Mouse (Mus musculus) MEL (cell line): ENCODE results near the gene S100a13. TPM values are rescaled to one million over a fixed set of nuclear protein-coding genes. Genes with fewer than 3 reads are reported as not detected.

ENCODE experiments used
- DNase-seq: peaks from one replicate; pipeline ENCODE4 v3.0.0; 2011; ENCODE audit warnings: low read depth, low spot score
- H3K27ac ChIP-seq: 2 replicates; pipeline ENCODE4 v1.5.1; 2012; ENCODE audit warnings: low read depth, mild to moderate bottlenecking, control low read depth, low read length, moderate library complexity; ENCODE audit not compliant: control insufficient read depth
- H3K27me3 ChIP-seq, 2 experiments: fragments of 150-350 bp in 1 of 2; sonication (generic) in 1 of 2; 2 replicates each; pipeline ENCODE4 v1.6.1; 2012; ENCODE audit warnings: low read length in 2 of 2, mild to moderate bottlenecking in 2 of 2, improper control_type of control experiment in 1 of 2, moderate library complexity in 1 of 2; ENCODE audit not compliant: insufficient read depth in 2 of 2, control insufficient read depth in 1 of 2
- H3K36me3 ChIP-seq, 2 experiments: 2 replicates each; pipeline ENCODE4 v1.6.1; 2012 to 2014; ENCODE audit warnings: low read length in 2 of 2, improper control_type of control experiment in 1 of 2, inconsistent platforms in 1 of 2, mild to moderate bottlenecking in 1 of 2; ENCODE audit not compliant: insufficient read depth in 2 of 2, control insufficient read depth in 1 of 2
- H3K4me1 ChIP-seq, 2 experiments: fragments of 150-350 bp in 1 of 2; sonication (generic) in 1 of 2; 2 replicates each; pipeline ENCODE4 v1.6.1; 2012; ENCODE audit warnings: low read length in 2 of 2, improper control_type of control experiment in 1 of 2, mild to moderate bottlenecking in 1 of 2; ENCODE audit not compliant: insufficient read depth in 2 of 2, control insufficient read depth in 1 of 2
- H3K4me3 ChIP-seq, 2 experiments: fragments of 150-350 bp in 1 of 2; sonication (generic) in 1 of 2; 2 replicates each; pipeline ENCODE4 v1.5.1; 2012; ENCODE audit warnings: low read depth in 2 of 2, low read length in 2 of 2, mild to moderate bottlenecking in 2 of 2, moderate library complexity in 2 of 2, control low read depth in 1 of 2, improper control_type of control experiment in 1 of 2; ENCODE audit not compliant: control insufficient read depth in 1 of 2, insufficient read depth in 1 of 2
- H3K79me2 ChIP-seq: 2 replicates; pipeline ENCODE4 v1.6.1; 2012; ENCODE audit warnings: mild to moderate bottlenecking, low read length, moderate library complexity; ENCODE audit not compliant: control insufficient read depth, poor library complexity, insufficient read depth
- H3K9ac ChIP-seq: 2 replicates; pipeline ENCODE4 v1.6.1; 2012; ENCODE audit warnings: low read depth, mild to moderate bottlenecking, control low read depth, low read length, moderate library complexity; ENCODE audit not compliant: control insufficient read depth, poor library complexity, severe bottlenecking
- H3K9me3 ChIP-seq: fragments of 150-350 bp; sonication (generic); replicated peaks from 2 replicates; pipeline ENCODE4 v1.6.1; 2012; ENCODE audit warnings: mild to moderate bottlenecking, low read length, improper control_type of control experiment, moderate library complexity; ENCODE audit not compliant: insufficient read depth
- BHLHE40 ChIP-seq: IDR thresholded peaks from 2 replicates; pipeline ENCODE4 v1.6.1; 2012; ENCODE audit warnings: low read depth, mild to moderate bottlenecking, inconsistent platforms, low read length, improper control_type of control experiment, borderline replicate concordance
- CHD2 ChIP-seq: IDR thresholded peaks from 2 replicates; pipeline ENCODE4 v1.6.1; 2011; ENCODE audit warnings: low read length, improper control_type of control experiment
- CTCF ChIP-seq, 3 experiments: IDR thresholded peaks in 2 of 3; conservative IDR thresholded peaks in 1 of 3; 2 replicates each; pipeline ENCODE4 v1.5.1; 2011 to 2012; ENCODE audit warnings: low read length in 3 of 3, low read depth in 2 of 3, mild to moderate bottlenecking in 2 of 3, improper control_type of control experiment in 1 of 3, inconsistent platforms in 1 of 3, mixed read lengths in 1 of 3, moderate library complexity in 1 of 3; ENCODE audit not compliant: control insufficient read depth in 1 of 3, insufficient read depth in 1 of 3, poor library complexity in 1 of 3, severe bottlenecking in 1 of 3
- ELF1 ChIP-seq: IDR thresholded peaks from 2 replicates; pipeline ENCODE4 v1.6.1; 2014; ENCODE audit warnings: low read depth, mild to moderate bottlenecking, inconsistent platforms, low read length, improper control_type of control experiment, moderate library complexity
- EP300 ChIP-seq, 2 experiments: IDR thresholded peaks; 2 replicates each; pipeline ENCODE4 v1.6.1; 2011; ENCODE audit warnings: improper control_type of control experiment in 2 of 2, low read length in 2 of 2, low read depth in 1 of 2, mild to moderate bottlenecking in 1 of 2
- ETS1 ChIP-seq: IDR thresholded peaks from 2 replicates; pipeline ENCODE4 v1.6.1; 2012; ENCODE audit warnings: low read depth, mild to moderate bottlenecking, inconsistent platforms, low read length, improper control_type of control experiment, moderate library complexity
- GABPA ChIP-seq: IDR thresholded peaks from 2 replicates; pipeline ENCODE4 v1.6.1; 2012; ENCODE audit warnings: low read depth, mild to moderate bottlenecking, inconsistent platforms, low read length, improper control_type of control experiment, moderate library complexity
- GATA1 ChIP-seq: IDR thresholded peaks from 2 replicates; pipeline ENCODE4 v1.6.1; 2011; ENCODE audit warnings: low read depth, low read length, improper control_type of control experiment
- MAFK ChIP-seq: IDR thresholded peaks from 2 replicates; pipeline ENCODE4 v1.6.1; 2011; ENCODE audit warnings: low read depth, mild to moderate bottlenecking, low read length, improper control_type of control experiment, borderline replicate concordance
- MAX ChIP-seq: IDR thresholded peaks from 2 replicates; pipeline ENCODE4 v1.6.1; 2011; ENCODE audit warnings: low read length, improper control_type of control experiment
- MAZ ChIP-seq: IDR thresholded peaks from 2 replicates; pipeline ENCODE4 v1.6.1; 2012; ENCODE audit warnings: low read depth, mild to moderate bottlenecking, inconsistent platforms, low read length, improper control_type of control experiment
- MEF2A ChIP-seq: IDR thresholded peaks from 2 replicates; pipeline ENCODE4 v1.6.1; 2014; ENCODE audit warnings: low read depth, mild to moderate bottlenecking, inconsistent platforms, low read length, improper control_type of control experiment; ENCODE audit not compliant: poor library complexity, insufficient replicate concordance, severe bottlenecking; ENCODE audit errors: extremely low read depth
- MXI1 ChIP-seq: IDR thresholded peaks from 2 replicates; pipeline ENCODE4 v1.6.1; 2011; ENCODE audit warnings: mild to moderate bottlenecking, low read depth, low read length, improper control_type of control experiment
- MYB ChIP-seq: IDR thresholded peaks from 2 replicates; pipeline ENCODE4 v1.6.1; 2011; ENCODE audit warnings: mild to moderate bottlenecking, low read depth, low read length, improper control_type of control experiment
- MYC ChIP-seq: IDR thresholded peaks from 2 replicates; pipeline ENCODE4 v1.6.1; 2011; ENCODE audit warnings: low read depth, mild to moderate bottlenecking, low read length, improper control_type of control experiment, moderate library complexity
- NELFE ChIP-seq: IDR thresholded peaks from 2 replicates; pipeline ENCODE4 v1.6.1; 2011; ENCODE audit warnings: low read depth, low read length, improper control_type of control experiment
- NRF1 ChIP-seq: IDR thresholded peaks from 2 replicates; pipeline ENCODE4 v1.6.1; 2014; ENCODE audit warnings: low read depth, mild to moderate bottlenecking, inconsistent platforms, low read length, improper control_type of control experiment, moderate library complexity; ENCODE audit not compliant: poor library complexity, insufficient read depth, severe bottlenecking
- POLR2AphosphoS2 ChIP-seq: IDR thresholded peaks from 2 replicates; pipeline ENCODE4 v1.6.1; 2011; ENCODE audit warnings: low read length, improper control_type of control experiment
- POLR2AphosphoS5 ChIP-seq: IDR thresholded peaks from 2 replicates; pipeline ENCODE4 v1.6.1; 2012; ENCODE audit warnings: low read depth, borderline replicate concordance, mild to moderate bottlenecking, inconsistent platforms, low read length, moderate library complexity, mixed read lengths
- RCOR1 ChIP-seq: IDR thresholded peaks from 2 replicates; pipeline ENCODE4 v1.6.1; 2012; ENCODE audit warnings: low read depth, mild to moderate bottlenecking, inconsistent platforms, low read length, improper control_type of control experiment
- SIN3A ChIP-seq: IDR thresholded peaks from 2 replicates; pipeline ENCODE4 v1.6.1; 2012; ENCODE audit warnings: low read length, improper control_type of control experiment, inconsistent platforms
- SMC3 ChIP-seq: IDR thresholded peaks from 2 replicates; pipeline ENCODE4 v1.6.1; 2011; ENCODE audit warnings: low read depth, low read length, improper control_type of control experiment
- TAL1 ChIP-seq: IDR thresholded peaks from 2 replicates; pipeline ENCODE4 v1.6.1; 2012; ENCODE audit warnings: mild to moderate bottlenecking, inconsistent platforms, low read length, moderate library complexity, mixed read lengths
- TBP ChIP-seq: IDR thresholded peaks from 2 replicates; pipeline ENCODE4 v1.8.0; 2011; ENCODE audit warnings: low read depth, low read length, improper control_type of control experiment
- TCF12 ChIP-seq: IDR thresholded peaks from 2 replicates; pipeline ENCODE4 v1.6.1; 2014; ENCODE audit warnings: low read depth, mild to moderate bottlenecking, inconsistent platforms, low read length, improper control_type of control experiment, moderate library complexity
- USF1 ChIP-seq: IDR thresholded peaks from 2 replicates; pipeline ENCODE4 v1.6.1; 2014; ENCODE audit warnings: low read depth, mild to moderate bottlenecking, inconsistent platforms, low read length, improper control_type of control experiment, moderate library complexity
- USF2 ChIP-seq, 2 experiments: IDR thresholded peaks; 2 replicates each; pipeline ENCODE4 v1.6.1; 2011 to 2012; ENCODE audit warnings: improper control_type of control experiment in 2 of 2, low read length in 2 of 2, borderline replicate concordance in 1 of 2, inconsistent platforms in 1 of 2, low read depth in 1 of 2, mild to moderate bottlenecking in 1 of 2; ENCODE audit not compliant: insufficient read depth in 1 of 2
- ZC3H11A ChIP-seq: IDR thresholded peaks from 2 replicates; pipeline ENCODE4 v1.6.1; 2012; ENCODE audit warnings: low read depth, mild to moderate bottlenecking, inconsistent platforms, low read length, improper control_type of control experiment
- ZKSCAN1 ChIP-seq: IDR thresholded peaks from 2 replicates; pipeline ENCODE4 v1.6.1; 2012; ENCODE audit warnings: low read depth, mild to moderate bottlenecking, inconsistent platforms, low read length, improper control_type of control experiment, moderate library complexity
- ZNF384 ChIP-seq: IDR thresholded peaks from 2 replicates; pipeline ENCODE4 v1.6.1; 2012; ENCODE audit warnings: low read depth, mild to moderate bottlenecking, inconsistent platforms, low read length, improper control_type of control experiment
- polyA plus RNA-seq, 2 experiments: library from polyadenylated mRNA; stranded (reverse) in 1 of 2; unstranded in 1 of 2; fragments of >175 nt in 1 of 2; fragments of >200 nt in 1 of 2; gene quantifications; 2 replicates each; pipeline versions ENCODE4 v1.2.1 to v1.2.4; 2012; ENCODE audit warnings: low replicate concordance in 2 of 2, low read depth in 1 of 2; ENCODE audit not compliant: insufficient read length in 2 of 2, insufficient read depth in 1 of 2, missing spikeins in 1 of 2
- total RNA-seq: library from RNA; depleted of rRNA; stranded (reverse); fragments of 300-350 nt; gene quantifications from 2 replicates; pipeline ENCODE4 v1.2.3, GENCODE M21; 2012

S100a13 gene
- total and polyA plus RNA-seq, 3 experiments, result 22.0 to 29.9 TPM; not detected in 1

DNA sequence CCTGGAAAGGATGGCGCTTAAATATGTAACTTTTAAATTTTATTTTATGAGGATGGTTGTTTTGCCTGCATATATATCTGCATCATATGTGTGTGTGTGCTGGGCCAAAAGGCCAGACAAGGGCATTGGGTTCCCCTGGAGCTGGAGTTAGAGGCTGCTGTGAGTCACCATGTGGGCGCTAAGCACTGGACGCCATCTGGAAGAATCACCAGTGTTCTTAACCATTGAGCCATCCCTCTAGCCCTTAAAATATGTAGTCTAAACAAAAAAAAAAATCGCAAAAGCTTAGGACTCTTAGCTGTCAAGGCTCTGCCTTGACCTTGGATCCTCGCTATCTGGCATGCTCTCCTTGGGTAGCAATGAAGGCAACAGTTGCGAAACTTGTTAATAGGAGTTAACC is 25.7 kb upstream of the S100a13 start:
- TF ChIP-seq CHD2 (no peak), TBP (no peak), POLR2AphosphoS2 (peak; percentile 35)
- peaks cover 11 to 23% of the 10 kb centered on the region in 2 experiments for H3K36me3 ChIP-seq

DNA sequence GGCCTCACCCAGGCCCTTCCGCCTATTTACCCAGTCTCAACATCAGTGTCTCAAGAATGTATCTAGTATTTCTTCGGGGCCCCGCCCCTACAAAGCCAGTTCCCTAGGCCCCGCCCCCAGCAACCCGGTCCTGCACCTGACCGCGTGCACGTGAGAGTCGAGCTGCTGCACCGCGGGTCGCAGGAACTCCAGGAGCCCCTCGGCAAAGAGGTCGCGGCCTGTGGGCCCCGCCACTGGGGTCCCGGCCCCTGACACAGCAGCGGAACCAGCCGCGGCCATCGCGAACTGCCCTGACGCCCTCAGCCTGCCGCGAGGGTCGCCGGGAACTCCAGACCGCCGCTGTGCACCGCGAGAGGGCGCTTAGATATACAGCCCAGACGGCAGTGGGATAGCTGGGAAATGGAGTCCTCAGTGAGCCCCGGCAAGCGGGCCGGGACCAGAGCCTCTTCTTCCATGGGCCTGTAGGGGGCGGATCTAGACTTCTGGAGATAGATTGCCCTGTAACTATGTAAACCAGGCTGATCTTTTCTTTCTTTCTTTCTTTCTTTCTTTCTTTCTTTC is 23.5 kb upstream of the S100a13 start, which contains the start of gene Snapin:
TSS of gene Snapin (minus strand) at position 338 of the 561 bp plus-strand sequence.
- H3K27ac ChIP-seq, result peak within 1 kb of the TSS; percentile 78
- peak within 1 kb of the TSS; percentile 87 for H3K9ac ChIP-seq
- DNase-seq, result peak; percentile 99
- no peaks in the 10 kb centered on the region for H3K27me3 ChIP-seq
- peaks cover 11 to 12% of the 10 kb centered on the region in 2 experiments for H3K36me3 ChIP-seq
- H3K4me3 ChIP-seq, result peak within 1 kb of the TSS; percentile 70 to 79
- H3K4me1 ChIP-seq, result peaks cover 3 to 11% of the 10 kb centered on the region in 2 experiments; a peak in 2 of 4 replicates
- H3K9me3 ChIP-seq, result no peaks in the 10 kb centered on the region
- peaks cover 4% of the 10 kb centered on the region for H3K79me2 ChIP-seq
- TF ChIP-seq ZC3H11A (no peak), TAL1 (no peak), GABPA (no peak), BHLHE40 (peak; percentile 93), MXI1 (peak; percentile 81), ZNF384 (no peak), RCOR1 (peak; percentile 40), POLR2AphosphoS5 (no peak), MYB (no peak), ELF1 (peak; percentile 53), CTCF (IDR thresholded peaks at IDR 0.05 in 2 of 3, conservative IDR thresholded peaks at IDR 0.05 in 1 of 3; ENCODE audit: control insufficient read depth in 1 of 3, insufficient read depth in 1 of 3, low read depth in 2 of 3, low read length in 3 of 3, poor library complexity in 1 of 3, severe bottlenecking in 1 of 3) (peak; percentile 37 to 82 (median 81); a peak in 5 of 6 replicates), ZKSCAN1 (no peak), TCF12 (peak; percentile 56; the same call in 1 of the 2 replicates), MAX (peak; percentile 63; the same call in 1 of the 2 replicates), MAZ (0 out of 2 replicates have a peak, but pooled peaks have one; percentile 17), USF1 (peak; percentile 58; the same call in 1 of the 2 replicates), EP300 (IDR thresholded peaks at IDR 0.05; ENCODE audit: low read depth in 1 of 2, low read length in 2 of 2) (no peak), NELFE (peak; percentile 99), SMC3 (peak; percentile 17; the same call in 1 of the 2 replicates), GATA1 (no peak), CHD2 (peak; percentile 93), NRF1 (no peak), MAFK (no peak), MEF2A (no peak), MYC (peak; percentile 93; the same call in 1 of the 2 replicates), ETS1 (peak; percentile 26; the same call in 1 of the 2 replicates), USF2 (IDR thresholded peaks at IDR 0.05; ENCODE audit: borderline replicate concordance in 1 of 2, insufficient read depth in 1 of 2, low read depth in 1 of 2, low read length in 2 of 2) (no peak), SIN3A (peak; percentile 91), POLR2AphosphoS2 (peak; percentile 96)

More for the DNA sequence above, 25.7 kb upstream of the S100a13 start:
- peaks cover 3 to 11% of the 10 kb centered on the region in 2 experiments; a peak in 2 of 4 replicates for H3K4me1 ChIP-seq
- DNase-seq, result no peak
- H3K79me2 ChIP-seq, result peaks cover 4% of the 10 kb centered on the region
- H3K27me3 ChIP-seq, result no peaks in the 10 kb centered on the region
- no peak overlapping the region for H3K27ac ChIP-seq
- no peaks in the 10 kb centered on the region for H3K9me3 ChIP-seq
- no peak overlapping the region for H3K9ac ChIP-seq
- no peak overlapping the region for H3K4me3 ChIP-seq
